Mouse (Mus musculus) lung, adult 2 months (tissue): ENCODE data around the gene Rexo5.

ENCODE experiments used
- CTCF ChIP-seq: fragments of 200-500 bp; IDR thresholded peaks from 2 replicates; pipeline ENCODE4 v1.5.1; 2011; ENCODE audit warnings: mild to moderate bottlenecking, low read length, control low read depth; ENCODE audit not compliant: insufficient read depth
- POLR2A ChIP-seq: fragments of 200-500 bp; IDR thresholded peaks from 2 replicates; pipeline ENCODE4 v1.6.1; 2011; ENCODE audit warnings: low read depth, mild to moderate bottlenecking, control low read depth, low read length, borderline replicate concordance; ENCODE audit errors: extremely low read depth

DNA sequence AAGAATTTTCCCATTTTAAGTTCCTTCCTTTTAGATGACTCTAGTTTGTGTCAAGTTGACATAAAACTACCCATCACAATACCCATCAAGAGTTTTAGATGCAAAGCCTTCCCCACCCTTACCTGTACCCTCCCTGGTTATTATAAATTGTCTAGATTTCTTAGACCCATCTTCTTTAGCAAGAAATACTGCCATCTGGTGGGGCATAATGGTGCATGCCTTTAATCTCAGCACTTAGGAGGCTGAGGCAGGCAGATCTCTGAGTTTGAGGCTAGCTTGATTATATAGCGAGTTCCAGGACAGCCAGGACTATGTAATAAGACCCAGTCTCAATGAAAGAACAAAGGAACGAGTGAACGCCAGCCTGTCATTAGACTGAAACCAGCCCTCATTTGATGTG is 6.7 kb downstream of the Rexo5 start:
- no peak for TF ChIP-seq CTCF
- no peak for TF ChIP-seq POLR2A
